Mouse (Mus musculus): ENCODE data around the gene Acsbg1.

DNA sequence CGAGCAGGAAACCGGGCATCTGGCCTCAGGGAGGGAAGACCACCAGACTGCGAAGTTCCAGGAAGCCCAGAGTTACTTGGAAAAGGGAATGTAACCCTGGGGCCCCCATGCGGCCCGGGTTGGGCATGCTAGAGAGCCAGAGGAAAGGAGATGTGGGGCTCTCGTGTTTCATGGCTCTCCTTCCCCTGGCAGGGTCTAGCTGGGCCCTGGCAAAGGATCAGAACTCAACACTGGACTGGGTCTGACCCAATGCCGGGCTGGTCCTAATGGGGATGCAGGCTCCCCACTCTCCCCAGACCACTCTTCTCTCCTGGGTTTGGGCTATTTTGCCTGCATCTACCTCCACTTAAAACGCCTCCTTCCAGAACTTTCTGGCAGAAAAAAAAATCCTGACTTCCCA lies 102.9 kb downstream of the Acsbg1 start:
- TF ChIP-seq CTCF (IDR thresholded peaks at IDR 0.05; ENCODE audit: control insufficient read depth, insufficient read depth, low read length) = no peak
- no peak for TF ChIP-seq POLR2A (IDR thresholded peaks at IDR 0.05; ENCODE audit: borderline replicate concordance, control insufficient read depth, low read depth, low read length)
